Mouse (Mus musculus) monocyte, adult 5-6 weeks (primary cell): ENCODE measurements around the gene Slc35e4. TPM values are rescaled to one million over a fixed set of nuclear protein-coding genes. Genes with fewer than 3 reads are reported as not detected.
A peak's percentile ranks its signal among the peaks of the same experiment; 100 is the strongest.
"Not testable (repeated sequence)": the region's sequence is repeated elsewhere in the genome, so short reads cannot be mapped to it uniquely, and the experiment has no call there.

Source experiments
- ATAC-seq: fragments of 153-309, 156-312 bp; replicated peaks from 2 replicates; pipeline ENCODE4 v1.8.0; 2017; ENCODE audit warnings: mild to moderate bottlenecking; ENCODE audit not compliant: low TSS enrichment, insufficient number of reproducible peaks, severe bottlenecking, poor library complexity, low FRiP score
- total RNA-seq: library from RNA; stranded (forward); fragments of 200-1000, 200-491, 200-594 nt; gene quantifications from 3 replicates; pipeline ENCODE4 v1.2.3, GENCODE M21; 2017

Gene Slc35e4
- 7.2 to 8.1 TPM (median 7.8 TPM) in 3 replicates for total RNA-seq

GRCm38 (mm10) chr11:3914109-3914840 lies at the start of gene Slc35e4:
Slc35e4 (minus strand) TSS chr11:3914664.
- peak; percentile 51 for ATAC-seq

- ATAC-seq: peak; percentile 88
Observed at GRCm38 (mm10) chr11:3963610-3964415, 49.3 kb upstream of the Slc35e4 start, which contains the start of gene Pes1. Pes1 (plus strand) TSS chr11:3963975.

DNA sequence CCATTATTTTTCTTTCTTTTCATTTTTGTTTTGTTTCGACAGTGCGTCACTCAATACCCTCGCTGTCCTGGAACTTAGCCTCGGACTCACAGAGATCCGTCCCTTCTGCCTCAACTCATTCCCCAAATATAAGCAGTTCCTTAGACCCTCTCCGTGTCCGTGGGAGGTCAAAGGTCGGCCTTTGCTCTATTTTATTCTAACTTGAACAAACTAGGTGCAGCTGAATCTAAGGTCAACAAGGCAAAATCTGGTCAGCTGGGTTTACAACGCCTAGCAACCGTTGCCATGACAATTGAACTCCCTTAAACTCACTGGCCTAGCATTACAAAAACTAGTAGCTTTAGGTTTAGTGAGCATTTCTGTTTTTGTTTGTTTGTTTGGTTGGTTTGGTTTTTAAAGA lies 48.7 kb upstream of the Slc35e4 start:
- ATAC-seq: no peak

DNA sequence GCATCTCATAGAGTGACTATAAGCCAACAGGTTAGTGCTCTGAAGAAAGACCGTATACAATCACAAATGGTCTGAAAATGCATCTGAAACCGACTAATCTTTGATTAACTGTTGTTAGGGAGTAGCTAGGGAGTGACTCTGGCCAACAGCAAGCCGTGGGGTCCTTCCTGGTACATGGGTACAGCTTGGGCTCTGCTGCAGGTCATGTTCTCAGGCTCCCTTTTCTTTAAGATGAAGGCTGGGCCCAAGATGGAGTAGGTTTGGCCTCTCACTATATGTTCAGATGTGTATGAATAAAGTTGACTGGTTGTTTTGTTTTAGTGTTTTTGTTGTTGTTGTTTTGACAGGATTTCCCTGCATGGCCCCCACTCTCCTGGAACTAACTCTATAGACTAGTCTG lies 47.3 kb upstream of the Slc35e4 start:
- ATAC-seq: no peak

DNA sequence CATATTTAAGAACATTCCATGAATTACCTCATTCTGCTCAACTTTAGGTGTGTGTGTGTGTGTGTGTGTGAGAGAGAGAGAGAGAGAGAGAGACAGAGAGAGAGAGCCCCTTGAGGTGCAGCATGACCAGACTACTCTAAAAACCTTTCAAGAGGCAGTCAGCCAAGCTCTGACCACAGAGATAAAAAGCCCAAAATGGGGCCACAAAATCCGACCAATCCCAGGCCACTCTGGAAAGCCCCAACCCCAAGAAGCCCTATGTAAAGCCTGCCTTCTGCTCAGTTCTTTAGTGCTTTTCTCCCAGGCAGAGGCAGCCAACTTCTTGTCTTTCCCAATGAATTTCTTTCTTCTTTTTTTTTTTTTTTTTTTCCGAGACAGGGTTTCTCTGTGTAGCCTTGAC lies 46.4 kb upstream of the Slc35e4 start:
- no peak for ATAC-seq

- ATAC-seq: not testable (repeated sequence)
Observed at GRCm38 (mm10) chr11:3955371-3955770, 40.9 kb upstream of the Slc35e4 start.

DNA sequence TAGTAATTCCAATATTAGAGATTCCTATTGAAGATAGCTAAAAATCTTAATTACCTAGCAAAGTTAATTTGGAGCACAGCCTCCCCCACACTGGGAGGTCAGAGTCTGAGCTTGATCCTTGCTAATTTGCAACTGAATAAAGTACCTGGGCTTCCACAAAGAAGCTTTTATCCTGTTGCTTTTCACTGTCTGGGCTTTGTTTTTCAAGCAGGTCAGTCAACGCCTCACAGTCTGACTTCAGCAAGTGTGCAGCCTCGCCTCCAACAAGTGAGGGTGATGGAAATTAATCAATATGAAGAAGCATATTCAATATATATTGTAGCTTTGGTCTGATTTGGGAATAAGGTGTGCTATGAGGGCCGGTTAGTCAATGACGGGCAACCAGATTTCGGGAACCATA lies 40.4 kb upstream of the Slc35e4 start:
- ATAC-seq: not testable (repeated sequence)

- no peak for ATAC-seq
Observed at GRCm38 (mm10) chr11:3946386-3946785, 31.9 kb upstream of the Slc35e4 start.

DNA sequence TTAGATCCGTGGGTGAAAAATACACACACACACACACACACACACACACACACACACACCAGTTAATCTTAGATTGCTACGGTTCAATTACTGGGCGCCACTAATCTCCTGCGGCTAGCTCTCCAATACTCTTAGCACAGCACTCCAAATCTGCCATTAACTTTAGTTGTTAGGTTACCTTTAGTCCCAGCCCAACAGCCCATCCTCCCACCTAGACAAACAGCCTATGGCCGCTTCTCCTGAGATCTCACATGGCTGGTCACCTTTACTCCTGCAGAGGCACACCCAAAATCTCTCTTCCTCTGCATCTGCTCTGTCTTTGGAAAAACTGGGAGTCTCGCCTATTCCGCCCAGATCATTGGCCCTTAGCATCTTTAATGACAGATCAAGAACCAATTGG lies 26.9 kb upstream of the Slc35e4 start:
- ATAC-seq: no peak

DNA sequence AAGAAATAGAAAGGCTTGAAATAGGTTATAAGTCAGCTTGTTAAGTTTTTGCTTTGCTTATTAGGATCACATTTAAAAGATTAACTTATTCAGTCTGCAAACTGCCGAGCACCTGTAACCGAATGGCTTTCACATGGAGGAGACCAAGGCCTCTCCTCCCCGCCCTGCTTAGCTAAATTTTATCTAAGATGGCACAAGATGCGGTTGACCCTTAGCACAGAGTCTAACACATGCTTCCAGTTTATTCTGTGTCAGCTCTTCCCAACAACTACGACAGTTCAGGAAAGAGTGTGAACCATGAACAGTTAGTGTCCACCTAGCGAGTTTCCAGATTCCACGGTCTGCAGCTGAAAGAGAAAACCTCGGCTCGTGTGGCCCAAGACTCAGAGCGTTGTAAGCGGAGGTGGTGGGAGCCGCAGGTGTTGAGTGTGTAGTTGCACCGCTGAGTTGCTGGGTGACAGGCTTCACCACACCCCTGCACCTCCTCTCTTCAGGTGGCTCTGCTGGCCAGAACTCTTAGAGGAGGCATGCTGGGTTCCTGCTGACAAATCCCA lies 22.9 kb upstream of the Slc35e4 start:
- no peak for ATAC-seq

GRCm38 (mm10) chr11:3936318-3936717 lies 21.9 kb upstream of the Slc35e4 start:
- ATAC-seq: no peak

GRCm38 (mm10) chr11:3935135-3935534 lies 20.7 kb upstream of the Slc35e4 start:
- ATAC-seq: no peak

DNA sequence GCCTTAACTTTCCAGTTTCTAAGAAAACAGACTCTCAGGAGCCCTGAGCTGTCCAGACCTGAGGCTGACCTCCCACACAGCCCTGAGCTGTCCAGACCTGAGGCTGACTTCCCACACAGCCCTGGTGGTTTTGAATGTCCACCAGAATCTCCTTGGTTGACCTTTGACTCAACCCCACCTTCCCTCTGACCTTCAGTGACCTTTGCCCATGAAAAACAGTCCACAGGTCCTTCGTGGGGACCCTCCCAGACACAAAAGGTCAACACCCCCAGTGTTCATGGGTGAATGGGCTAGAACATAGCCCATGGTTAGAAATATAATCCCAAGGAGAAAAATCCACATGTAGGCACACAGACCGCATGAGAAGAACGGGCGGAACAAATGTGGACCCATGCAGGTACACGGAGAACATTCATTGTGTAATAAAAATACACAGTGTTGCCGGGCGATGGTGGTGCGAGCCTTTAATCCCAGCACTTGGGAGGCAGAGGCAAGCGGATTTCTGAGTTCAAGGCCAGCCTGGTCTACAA lies 19.4 kb upstream of the Slc35e4 start:
- ATAC-seq: no peak

- peak; percentile 79 for ATAC-seq
Observed at GRCm38 (mm10) chr11:3931511-3932211, 17.2 kb upstream of the Slc35e4 start, which contains the start of gene Tcn2. Tcn2 (minus strand) TSS chr11:3932159.

GRCm38 (mm10) chr11:3930931-3931330 lies 16.5 kb upstream of the Slc35e4 start:
- no peak for ATAC-seq

DNA sequence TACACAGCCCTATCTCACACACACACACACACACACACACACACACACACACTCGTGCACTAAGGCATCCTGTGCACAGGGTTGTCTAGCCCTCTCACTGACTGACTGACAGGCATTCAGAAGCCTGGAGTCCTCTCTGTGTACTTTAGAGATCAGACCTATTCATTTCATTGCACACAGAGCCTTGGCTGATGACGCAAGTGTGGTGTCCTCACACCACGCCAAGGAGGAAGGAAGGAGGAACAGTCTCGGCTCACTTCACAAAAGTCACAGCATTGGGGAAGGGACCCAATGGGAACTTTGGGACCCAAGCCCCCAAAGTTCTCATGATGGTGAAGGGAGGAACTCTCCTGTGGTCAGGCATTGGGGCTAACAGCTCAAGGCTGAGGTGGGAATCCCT lies 15.6 kb upstream of the Slc35e4 start:
- peak; percentile 67 for ATAC-seq

DNA sequence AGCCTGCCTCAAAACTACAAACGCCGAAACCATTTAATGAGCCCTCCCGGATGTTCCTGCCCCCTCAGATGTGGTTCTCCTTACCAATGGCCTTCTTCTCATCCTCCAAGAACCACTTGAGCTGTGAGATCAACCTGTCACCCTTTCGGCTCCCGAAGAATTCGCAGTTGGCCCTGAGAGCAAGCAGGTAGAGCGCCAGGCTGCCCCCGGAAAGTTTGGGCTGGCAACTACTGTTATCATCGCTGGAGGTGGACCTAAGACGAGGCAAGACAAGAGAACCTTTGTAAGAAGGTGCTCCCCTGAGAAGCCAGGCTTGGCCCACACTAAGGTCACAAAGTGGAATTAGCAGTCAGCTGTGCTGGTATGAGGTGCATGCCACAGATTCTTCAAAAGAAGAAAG lies 11.5 kb upstream of the Slc35e4 start:
- ATAC-seq: no peak

DNA sequence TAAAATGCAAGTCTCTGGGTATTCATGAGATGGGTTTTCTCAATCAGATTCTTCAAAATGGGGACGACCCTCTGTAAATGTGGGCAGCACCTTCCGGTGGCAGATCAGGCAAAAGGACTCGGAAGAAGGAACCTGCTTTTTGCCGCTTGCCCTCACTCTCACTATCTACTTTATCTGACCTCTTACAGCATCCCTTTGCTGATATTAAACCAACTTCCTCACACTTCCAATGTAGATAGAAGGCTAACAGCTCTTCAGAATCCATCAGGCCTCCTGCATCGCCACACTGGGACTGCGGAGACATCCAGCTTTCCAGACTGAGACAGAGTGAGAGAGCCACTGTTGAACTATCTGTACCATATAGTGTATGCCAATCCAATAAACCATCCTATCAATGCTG lies 8.3 kb upstream of the Slc35e4 start:
- ATAC-seq: no peak

GRCm38 (mm10) chr11:3922115-3922514 lies 7.7 kb upstream of the Slc35e4 start:
- ATAC-seq: no peak
